Mouse (Mus musculus) hindbrain, embryonic 15.5 days (tissue): Measurements from ENCODE around the gene Fnbp1l. TPM values are rescaled to one million over a fixed set of nuclear protein-coding genes. Genes with fewer than 3 reads are reported as not detected.

Experiments used
- ATAC-seq: fragments of 200-750 bp; cut with Nextera tagmentation; 2 replicates; pipeline ENCODE4 v1.8.0; 2017; ENCODE audit warnings: low read depth, moderate number of reproducible peaks, moderate TSS enrichment; ENCODE audit not compliant: low FRiP score
- H3K27ac ChIP-seq: fragments of 300-500 bp; sonication (generic); replicated peaks from 2 replicates; pipeline ENCODE4 v1.5.1; 2015; ENCODE audit warnings: mild to moderate bottlenecking, inconsistent platforms
- H3K27me3 ChIP-seq: fragments of 300-500 bp; sonication (generic); 2 replicates; pipeline ENCODE4 v1.6.1; 2015; ENCODE audit warnings: control low read depth, inconsistent platforms
- H3K36me3 ChIP-seq: fragments of 300-500 bp; sonication (generic); 2 replicates; pipeline ENCODE4 v1.6.1; 2015; ENCODE audit warnings: control low read depth, inconsistent platforms
- H3K4me1 ChIP-seq: fragments of 300-500 bp; sonication (generic); replicated peaks from 2 replicates; pipeline ENCODE4 v1.6.1; 2015; ENCODE audit warnings: control low read depth, inconsistent platforms
- H3K4me2 ChIP-seq: fragments of 300-500 bp; sonication (generic); 2 replicates; pipeline ENCODE4 v1.6.1; 2015; ENCODE audit warnings: moderate library complexity, mild to moderate bottlenecking, inconsistent platforms
- H3K4me3 ChIP-seq: fragments of 300-500 bp; sonication (generic); 2 replicates; pipeline ENCODE4 v1.5.1; 2015; ENCODE audit warnings: mild to moderate bottlenecking, inconsistent platforms
- H3K9ac ChIP-seq: fragments of 300-500 bp; sonication (generic); 2 replicates; pipeline ENCODE4 v1.6.1; 2015; ENCODE audit warnings: inconsistent platforms
- H3K9me3 ChIP-seq: fragments of 300-500 bp; sonication (generic); 2 replicates; pipeline ENCODE4 v1.6.1; 2016; ENCODE audit warnings: control low read depth, inconsistent platforms
- WGBS: fragments of 180-500 bp; shearing (Covaris S2); methylation state at CpG from one replicate; pipeline ENCODE4 v1.1.7; 2015; 5-methylcytosine and 5-hydroxymethylcytosine counted together
- polyA plus RNA-seq: library from polyadenylated mRNA; unstranded; fragments of >200 nt; fragmentation: Nextera tagmentation; extraction: Ambion mirVana; gene quantifications from 2 replicates; pipeline ENCODE4 v1.2.1, GENCODE M21; 2015

The Fnbp1l gene
- polyA plus RNA-seq, 1 experiment from 2014 or later: 177 TPM

GRCm38 (mm10) chr3:122517726-122518125 is 101.8 kb downstream of the Fnbp1l start:
- no peaks in the 10 kb centered on the region for H3K9me3 ChIP-seq
- no peaks in the 10 kb centered on the region for H3K27me3 ChIP-seq
- H3K4me1 ChIP-seq: peaks cover 30% of the 10 kb centered on the region
- no peak overlapping the region for H3K9ac ChIP-seq
- H3K4me3 ChIP-seq: no peak overlapping the region
- H3K36me3 ChIP-seq: no peaks in the 10 kb centered on the region
- peak overlapping the region; percentile 22; the same call in 1 of the 2 replicates for H3K27ac ChIP-seq
- WGBS: 47% methylated on average over 4 of the region's 4 CpGs
- H3K4me2 ChIP-seq: no peak overlapping the region
- no peak for ATAC-seq

DNA sequence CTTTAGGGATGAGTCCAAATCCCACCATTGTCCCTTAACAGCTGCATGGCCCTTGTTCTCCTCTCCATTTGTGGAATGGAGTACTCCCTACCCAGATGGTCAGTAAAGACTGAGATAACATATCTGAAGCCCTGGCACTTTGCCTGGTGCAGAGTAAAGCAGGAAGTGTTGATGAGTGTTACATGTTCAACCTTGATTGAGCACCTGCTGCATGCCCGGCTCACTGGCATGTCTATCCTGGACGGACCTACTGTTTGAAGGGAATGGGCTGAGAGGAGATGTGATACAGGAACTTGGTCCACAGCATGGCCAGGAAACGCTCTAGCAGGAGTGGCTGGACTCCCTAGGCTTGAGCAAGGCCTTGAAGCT is 103.2 kb downstream of the Fnbp1l start:
- Histone ChIP-seq H3K4me2 (no peak overlapping the region), H3K4me1 (peaks cover 30% of the 10 kb centered on the region), H3K27ac (no peak overlapping the region), H3K9ac (no peak overlapping the region), H3K36me3 (no peaks in the 10 kb centered on the region), H3K4me3 (no peak overlapping the region), H3K27me3 (no peaks in the 10 kb centered on the region), H3K9me3 (no peaks in the 10 kb centered on the region)
- WGBS: 90% methylated on average over 3 of the region's 3 CpGs
- ATAC-seq: no peak

DNA sequence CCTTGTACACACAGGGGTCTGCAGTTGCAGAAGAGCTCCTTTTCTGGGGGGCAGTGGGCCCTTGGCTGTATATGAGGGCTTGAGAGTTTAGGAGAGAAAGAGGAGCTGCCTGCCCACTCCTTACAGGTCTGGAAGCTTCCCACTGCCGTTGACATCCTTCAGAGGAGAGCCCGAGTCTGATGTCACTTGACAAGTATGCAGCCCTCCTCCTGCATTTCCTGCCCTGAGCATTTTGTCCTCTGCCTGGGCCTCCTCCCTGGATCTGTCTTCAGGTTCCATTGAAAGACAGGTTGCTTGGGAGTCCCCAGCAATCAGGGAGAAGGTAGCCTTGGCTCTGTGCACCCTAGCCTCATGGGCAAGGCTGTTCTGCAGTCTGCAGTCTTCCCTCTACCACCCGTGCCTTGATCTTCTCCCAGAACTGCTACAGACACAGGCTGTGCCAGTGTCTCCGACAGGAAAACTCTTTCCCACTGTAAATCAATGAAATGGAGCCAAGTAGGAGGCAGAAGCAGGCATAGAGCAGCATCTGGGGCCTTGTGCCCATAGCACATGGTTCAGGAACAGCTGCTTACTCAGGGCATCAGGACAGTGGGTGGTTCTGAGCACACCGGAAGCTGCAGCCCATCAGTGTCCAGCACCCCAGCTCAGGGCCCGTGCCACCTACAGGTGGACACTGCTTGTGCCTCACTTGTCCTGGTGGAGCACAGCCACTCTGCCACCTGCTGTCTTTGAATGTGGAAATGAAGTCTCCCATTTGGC is 103.8 kb downstream of the Fnbp1l start:
- Histone ChIP-seq H3K4me1 (peaks cover 30% of the 10 kb centered on the region), H3K36me3 (no peaks in the 10 kb centered on the region), H3K9me3 (no peaks in the 10 kb centered on the region), H3K4me2 (no peak overlapping the region), H3K27ac (no peak overlapping the region), H3K4me3 (no peak overlapping the region), H3K9ac (no peak overlapping the region), H3K27me3 (no peaks in the 10 kb centered on the region)
- WGBS: 74% methylated on average over 6 of the region's 6 CpGs
- ATAC-seq: no peak

DNA sequence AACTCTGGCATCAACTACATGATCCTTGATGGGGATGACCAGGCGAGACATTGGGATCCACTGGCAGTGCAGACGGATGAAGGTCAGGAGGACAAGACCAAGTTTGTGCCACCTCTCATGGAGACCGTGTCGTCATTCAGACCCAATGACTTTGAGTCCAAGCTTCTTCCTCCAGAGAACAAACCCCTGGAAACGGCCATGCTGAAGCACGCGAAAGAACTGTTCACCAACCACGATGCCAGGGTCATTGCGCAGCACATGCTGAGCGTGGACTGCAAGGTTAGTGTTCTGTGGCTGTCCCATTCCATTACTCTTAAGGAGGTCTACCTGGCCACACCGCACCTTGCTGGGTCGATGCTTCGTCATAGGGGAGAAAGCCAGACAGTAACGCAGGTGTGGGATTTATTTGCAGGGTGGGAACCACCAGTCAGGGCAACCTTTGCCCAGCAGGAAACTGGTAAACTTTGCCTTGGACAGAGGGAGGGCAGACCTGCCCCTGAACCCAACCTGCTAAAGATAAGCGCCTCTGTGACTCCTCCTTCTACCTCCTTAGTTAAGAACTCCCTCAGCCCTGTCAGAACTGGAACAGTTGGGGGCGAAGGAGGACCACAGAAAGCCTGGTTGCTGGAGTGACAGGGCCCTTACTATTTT is 106.7 kb downstream of the Fnbp1l start:
- no peak for ATAC-seq
- WGBS: 95% methylated on average over 16 of the region's 16 CpGs

DNA sequence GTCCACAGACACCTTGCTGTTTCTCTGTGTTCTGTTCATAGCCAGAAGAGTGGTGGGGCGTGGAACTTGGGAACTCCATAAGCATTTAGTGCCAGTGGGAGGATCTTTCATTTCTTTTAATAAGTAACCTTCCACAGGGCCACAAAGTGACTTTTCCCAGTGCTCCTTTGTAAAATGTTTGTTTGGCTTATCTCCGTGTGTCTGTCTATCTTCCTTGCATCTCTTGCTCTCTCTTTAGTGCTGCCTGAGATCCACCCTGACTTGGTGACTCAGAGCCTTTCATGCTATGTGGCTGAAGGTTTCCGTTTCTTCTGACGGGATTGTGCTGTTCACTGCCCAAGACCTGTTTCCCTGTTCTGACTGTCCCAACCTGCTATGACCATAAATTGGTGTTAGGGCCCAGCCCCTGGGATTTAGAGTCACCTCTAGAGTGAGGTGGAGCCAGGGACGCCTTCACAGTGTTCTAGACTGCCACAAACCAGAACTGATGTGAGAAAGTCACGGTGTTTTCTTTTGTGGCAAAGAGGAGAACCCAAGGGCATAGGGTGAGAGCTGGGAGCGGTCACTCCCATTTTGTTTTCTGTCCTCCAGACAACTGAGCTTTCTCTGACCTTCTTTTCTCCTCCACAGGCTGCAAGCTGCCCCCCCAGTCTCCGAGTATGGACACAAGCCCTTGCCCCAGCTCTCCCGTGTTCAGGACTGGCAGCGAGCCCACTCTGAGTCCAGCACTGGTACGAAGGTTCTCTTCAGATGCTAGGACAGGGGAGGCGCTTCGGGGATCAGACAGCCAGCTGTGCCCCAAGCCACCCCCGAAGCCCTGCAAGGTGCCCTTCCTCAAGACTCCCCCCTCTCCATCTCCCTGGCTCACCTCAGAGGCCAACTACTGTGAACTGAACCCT is 107.5 kb downstream of the Fnbp1l start:
- H3K4me2 ChIP-seq: no peak overlapping the region
- no peak for ATAC-seq
- H3K27me3 ChIP-seq: no peaks in the 10 kb centered on the region
- H3K27ac ChIP-seq: no peak overlapping the region
- 92% methylated on average over 14 of the region's 14 CpGs for WGBS
- no peaks in the 10 kb centered on the region for H3K9me3 ChIP-seq
- H3K36me3 ChIP-seq: no peaks in the 10 kb centered on the region
- H3K4me3 ChIP-seq: no peak overlapping the region
- H3K4me1 ChIP-seq: peaks cover under 1% of the 10 kb centered on the region; the same call in 1 of the 2 replicates
- no peak overlapping the region for H3K9ac ChIP-seq

More for the DNA sequence above, 106.7 kb downstream of the Fnbp1l start:
- Histone ChIP-seq H3K27ac (no peak overlapping the region), H3K4me1 (peaks cover 9% of the 10 kb centered on the region), H3K4me2 (no peak overlapping the region), H3K9me3 (no peaks in the 10 kb centered on the region), H3K27me3 (no peaks in the 10 kb centered on the region), H3K4me3 (no peak overlapping the region), H3K9ac (no peak overlapping the region), H3K36me3 (no peaks in the 10 kb centered on the region)

DNA sequence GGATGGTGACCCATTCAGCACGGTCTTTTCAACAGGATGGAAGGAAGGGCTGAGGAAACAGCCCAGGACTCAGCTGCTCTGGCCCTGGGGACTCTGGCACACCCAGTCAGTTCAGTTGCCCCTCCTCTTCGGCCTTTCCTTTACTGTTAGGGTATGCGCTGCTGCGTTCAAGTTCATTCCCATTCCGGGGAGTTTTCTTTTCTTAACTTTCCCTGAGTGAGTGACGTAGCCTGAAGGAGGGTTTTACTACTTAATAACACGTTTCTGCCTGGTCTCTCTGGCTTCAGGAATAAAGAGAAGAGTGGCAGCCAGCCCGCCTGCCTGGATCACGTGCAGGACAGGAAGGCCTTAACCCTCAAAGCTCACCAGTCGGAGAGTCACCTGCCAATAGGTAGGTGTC is 108.6 kb downstream of the Fnbp1l start:
- 84% methylated on average over 10 of the region's 10 CpGs for WGBS
- no peaks in the 10 kb centered on the region for H3K36me3 ChIP-seq
- no peak for ATAC-seq
- no peak overlapping the region for H3K27ac ChIP-seq
- H3K27me3 ChIP-seq: no peaks in the 10 kb centered on the region
- no peak overlapping the region for H3K9ac ChIP-seq
- H3K9me3 ChIP-seq: no peaks in the 10 kb centered on the region
- no peak overlapping the region for H3K4me3 ChIP-seq
- H3K4me1 ChIP-seq: peaks cover 8% of the 10 kb centered on the region; the same call in 1 of the 2 replicates
- H3K4me2 ChIP-seq: no peak overlapping the region

- WGBS: 91% methylated on average over 14 of the region's 14 CpGs
- no peak overlapping the region for H3K4me2 ChIP-seq
- no peaks in the 10 kb centered on the region for H3K27me3 ChIP-seq
- H3K36me3 ChIP-seq: no peaks in the 10 kb centered on the region
- no peak overlapping the region for H3K27ac ChIP-seq
- no peak overlapping the region for H3K9ac ChIP-seq
- no peaks in the 10 kb centered on the region for H3K9me3 ChIP-seq
- peaks cover 8% of the 10 kb centered on the region; the same call in 1 of the 2 replicates for H3K4me1 ChIP-seq
- H3K4me3 ChIP-seq: no peak overlapping the region
- no peak for ATAC-seq
Measured at GRCm38 (mm10) chr3:122510240-122510750, 109.2 kb downstream of the Fnbp1l start.

DNA sequence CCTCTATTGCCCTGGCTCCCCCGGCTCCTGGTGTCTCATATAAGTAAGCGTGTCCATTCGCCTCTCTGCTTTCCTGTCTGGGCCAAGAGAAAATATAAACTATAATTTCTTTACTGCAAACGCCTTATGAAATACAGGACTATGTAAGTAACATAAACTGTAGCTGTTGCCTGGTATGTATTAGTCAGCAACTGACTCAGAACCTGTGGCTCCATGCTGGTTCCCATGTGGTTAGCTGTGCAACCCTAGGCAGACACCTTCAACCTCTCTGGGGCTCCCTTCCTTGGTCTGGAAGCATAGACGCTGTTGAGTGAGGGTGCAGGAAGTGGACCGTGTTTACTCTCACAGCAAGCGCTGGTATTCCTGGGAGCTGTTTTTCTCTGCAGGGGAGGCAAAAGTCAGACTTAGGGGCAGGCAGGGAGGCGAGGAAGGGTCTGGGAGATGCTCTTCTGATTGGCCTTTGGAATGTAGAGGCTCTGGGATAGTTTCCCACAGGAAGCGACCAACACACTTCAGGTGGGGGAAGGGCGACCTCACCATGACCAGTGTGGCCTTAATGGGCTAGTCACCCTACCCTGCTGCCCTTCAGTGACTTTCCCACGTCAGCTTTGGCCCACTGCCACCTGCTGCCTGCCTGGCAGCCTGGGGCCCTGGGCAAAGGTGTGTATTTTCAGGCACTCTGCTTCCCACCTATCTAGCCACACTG is 109.8 kb downstream of the Fnbp1l start:
- ATAC-seq: no peak
- Histone ChIP-seq H3K4me3 (no peak overlapping the region), H3K27ac (no peak overlapping the region), H3K27me3 (no peaks in the 10 kb centered on the region), H3K4me1 (peaks cover 8% of the 10 kb centered on the region; the same call in 1 of the 2 replicates), H3K36me3 (no peaks in the 10 kb centered on the region), H3K9me3 (no peaks in the 10 kb centered on the region), H3K4me2 (no peak overlapping the region), H3K9ac (no peak overlapping the region)
- 70% methylated on average over 11 of the region's 11 CpGs for WGBS

DNA sequence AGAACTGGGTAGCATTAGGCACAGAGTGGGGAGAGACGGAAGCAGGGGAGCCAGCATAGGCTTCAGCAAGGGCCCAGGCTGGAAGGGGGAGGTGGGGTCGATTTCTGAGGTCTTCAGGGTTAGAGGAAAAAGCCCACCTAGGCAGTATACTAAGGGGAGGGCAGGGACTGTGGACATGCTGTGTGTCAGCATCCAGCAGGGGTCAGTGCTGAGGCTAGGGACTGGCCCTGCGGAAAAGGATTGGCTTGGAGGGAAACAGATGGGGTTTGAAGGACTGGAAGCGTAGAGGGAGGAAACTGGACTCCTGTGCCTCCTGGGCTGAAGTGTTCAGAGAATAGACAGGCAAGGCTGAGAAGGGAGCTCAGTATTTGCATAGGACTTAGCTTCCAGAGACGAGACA is 110.4 kb downstream of the Fnbp1l start:
- Histone ChIP-seq H3K4me1 (peaks cover 8% of the 10 kb centered on the region; the same call in 1 of the 2 replicates), H3K9ac (no peak overlapping the region), H3K4me2 (no peak overlapping the region), H3K27ac (no peak overlapping the region), H3K27me3 (no peaks in the 10 kb centered on the region), H3K36me3 (no peaks in the 10 kb centered on the region), H3K9me3 (no peaks in the 10 kb centered on the region), H3K4me3 (no peak overlapping the region)
- 36% methylated on average over 5 of the region's 5 CpGs for WGBS
- ATAC-seq: no peak

DNA sequence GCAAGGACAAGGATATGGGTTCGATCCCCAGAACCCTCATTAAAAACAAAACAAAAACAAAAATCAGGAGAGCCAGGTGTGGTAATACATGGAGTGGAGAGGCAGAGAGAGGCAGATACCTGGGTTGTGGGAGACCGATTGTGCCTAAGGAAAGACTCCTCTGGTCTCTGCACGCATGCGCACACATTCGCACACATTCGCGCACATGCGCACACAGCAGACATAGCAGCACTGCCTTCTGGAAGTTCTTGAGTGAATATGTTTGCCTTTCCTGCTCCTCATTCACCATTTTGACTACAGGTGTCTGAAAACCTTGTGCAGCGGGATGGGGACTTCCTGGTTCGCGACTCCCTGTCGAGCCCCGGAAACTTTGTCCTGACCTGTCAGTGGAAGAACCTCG is 111.7 kb downstream of the Fnbp1l start:
- H3K9ac ChIP-seq: no peak overlapping the region
- no peaks in the 10 kb centered on the region for H3K36me3 ChIP-seq
- no peak overlapping the region for H3K27ac ChIP-seq
- 96% methylated on average over 14 of the region's 14 CpGs for WGBS
- no peak overlapping the region for H3K4me3 ChIP-seq
- H3K4me2 ChIP-seq: no peak overlapping the region
- peaks cover 8% of the 10 kb centered on the region; the same call in 1 of the 2 replicates for H3K4me1 ChIP-seq
- ATAC-seq: no peak
- H3K27me3 ChIP-seq: no peaks in the 10 kb centered on the region
- H3K9me3 ChIP-seq: no peaks in the 10 kb centered on the region

DNA sequence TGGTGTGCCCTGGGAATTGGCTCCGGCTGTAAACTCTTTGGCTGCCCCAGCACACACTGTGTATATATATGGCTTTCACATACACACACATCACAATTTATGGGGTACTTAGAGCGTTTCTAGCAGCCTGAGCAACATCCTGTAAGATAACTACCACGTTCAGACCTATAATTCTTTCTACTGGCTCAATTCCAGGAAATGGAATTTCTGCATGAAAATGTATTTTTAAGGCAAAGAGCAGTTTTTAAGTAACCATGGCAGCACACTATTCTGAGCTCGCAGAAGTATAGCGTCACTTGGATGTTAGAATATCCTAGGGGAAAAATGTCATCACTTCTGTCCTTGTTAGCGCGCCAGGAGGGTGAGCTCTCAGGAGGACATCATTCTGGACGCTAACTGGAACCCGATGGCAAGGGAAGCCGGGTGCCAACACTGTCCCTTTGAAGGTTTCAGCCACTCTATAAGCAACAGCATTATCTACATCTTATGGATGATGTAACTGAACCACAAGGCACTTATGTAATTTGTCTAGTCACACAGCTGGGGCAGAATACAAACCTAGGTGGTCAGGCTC is 113.1 kb downstream of the Fnbp1l start:
- Histone ChIP-seq H3K9ac (no peak overlapping the region), H3K36me3 (no peaks in the 10 kb centered on the region), H3K4me2 (no peak overlapping the region), H3K27me3 (no peaks in the 10 kb centered on the region), H3K27ac (no peak overlapping the region; the same call in 1 of the 2 replicates), H3K4me1 (peaks cover 8% of the 10 kb centered on the region; the same call in 1 of the 2 replicates), H3K4me3 (no peak overlapping the region), H3K9me3 (no peaks in the 10 kb centered on the region)
- peak; percentile 45; the same call in 1 of the 2 replicates for ATAC-seq
- WGBS: 62% methylated on average over 10 of the region's 10 CpGs
